Mouse (Mus musculus) lung, adult 2 months (tissue): ENCODE measurements at regions not wholly inside any gene's neighbourhood (a gene's known extent, or its start where the extent isn't known, plus 50 kb on each side); places are given as distances from the start of the nearest gene placed in this dataset.

Source experiments
- CTCF ChIP-seq: fragments of 200-500 bp; IDR thresholded peaks from 2 replicates; pipeline ENCODE4 v1.5.1; 2011; ENCODE audit warnings: mild to moderate bottlenecking, low read length, control low read depth; ENCODE audit not compliant: insufficient read depth
- POLR2A ChIP-seq: fragments of 200-500 bp; IDR thresholded peaks from 2 replicates; pipeline ENCODE4 v1.6.1; 2011; ENCODE audit warnings: low read depth, mild to moderate bottlenecking, control low read depth, low read length, borderline replicate concordance; ENCODE audit errors: extremely low read depth

GRCm38 (mm10) chr15:52982821-52983220 is 901.9 kb upstream of the Gm7489 start:
- TF ChIP-seq POLR2A = no peak
- TF ChIP-seq CTCF = no peak
